Mouse (Mus musculus) hindbrain, embryonic 13.5 days (tissue): Measurements from ENCODE around the gene Srcin1. TPM values are rescaled to one million over a fixed set of nuclear protein-coding genes. Genes with fewer than 3 reads are reported as not detected.
A peak's percentile ranks its signal among the peaks of the same experiment; 100 is the strongest.

Source experiments
- ATAC-seq: fragments of 200-750 bp; cut with Nextera tagmentation; 2 replicates; pipeline ENCODE4 v1.8.0; 2017; ENCODE audit warnings: moderate TSS enrichment; ENCODE audit not compliant: low FRiP score
- H3K27ac ChIP-seq: fragments of 300-500 bp; sonication (generic); 2 replicates; pipeline ENCODE4 v1.5.1; 2015; ENCODE audit warnings: inconsistent platforms, mild to moderate bottlenecking, moderate library complexity
- H3K27me3 ChIP-seq: fragments of 300-500 bp; sonication (generic); 2 replicates; pipeline ENCODE4 v1.6.1; 2015; ENCODE audit warnings: mild to moderate bottlenecking, inconsistent platforms
- H3K36me3 ChIP-seq: fragments of 300-500 bp; sonication (generic); 2 replicates; pipeline ENCODE4 v1.6.1; 2015; ENCODE audit warnings: mild to moderate bottlenecking, inconsistent platforms
- H3K4me1 ChIP-seq: fragments of 300-500 bp; sonication (generic); replicated peaks from 2 replicates; pipeline ENCODE4 v1.6.1; 2015; ENCODE audit warnings: inconsistent platforms
- H3K4me2 ChIP-seq: fragments of 300-500 bp; sonication (generic); 2 replicates; pipeline ENCODE4 v1.6.1; 2015; ENCODE audit warnings: inconsistent platforms, mild to moderate bottlenecking, moderate library complexity
- H3K4me3 ChIP-seq: fragments of 300-500 bp; sonication (generic); 2 replicates; pipeline ENCODE4 v1.5.1; 2015; ENCODE audit warnings: mild to moderate bottlenecking, inconsistent platforms
- H3K9ac ChIP-seq: fragments of 300-500 bp; sonication (generic); 2 replicates; pipeline ENCODE4 v1.6.1; 2015; ENCODE audit warnings: mild to moderate bottlenecking, inconsistent platforms
- H3K9me3 ChIP-seq: fragments of 300-500 bp; sonication (generic); 2 replicates; pipeline ENCODE4 v1.6.1; 2016; ENCODE audit warnings: inconsistent platforms
- whole genome bisulfite sequencing: fragments of 180-500 bp; shearing (Covaris S2); methylation state at CpG from one replicate; pipeline ENCODE4 v1.1.7; 2015; 5-methylcytosine and 5-hydroxymethylcytosine counted together
- polyA plus RNA-seq: library from polyadenylated mRNA; unstranded; fragments of >200 nt; fragmentation: Nextera tagmentation; extraction: Ambion mirVana; gene quantifications from 2 replicates; pipeline ENCODE4 v1.2.1, GENCODE M21; 2015

Gene Srcin1
- polyA plus RNA-seq, 1 experiment from 2014 or later: 7.0 TPM

- Histone ChIP-seq H3K4me1 (peaks cover 71% of the 10 kb centered on the region), H3K4me3 (peak overlapping the region; percentile 82), H3K4me2 (peak overlapping the region; percentile 91), H3K27me3 (0 out of 2 replicates have a peak, but pooled peaks cover 16% of the 10 kb centered on the region), H3K36me3 (no peaks in the 10 kb centered on the region), H3K9ac (peak overlapping the region; percentile 97), H3K27ac (peak overlapping the region; percentile 97), H3K9me3 (no peaks in the 10 kb centered on the region)
- peak; percentile 52 for ATAC-seq
- under 1% methylated on average over 55 of the region's 62 CpGs for WGBS
Observed at GRCm38 (mm10) chr11:97575075-97575474, 911 bp downstream of the Srcin1 start.

GRCm38 (mm10) chr11:97574551-97575051 lies 1.4 kb downstream of the Srcin1 start:
- H3K36me3 ChIP-seq: no peaks in the 10 kb centered on the region
- 0 out of 2 replicates have a peak, but pooled peaks cover 16% of the 10 kb centered on the region for H3K27me3 ChIP-seq
- H3K9me3 ChIP-seq: no peaks in the 10 kb centered on the region
- H3K4me1 ChIP-seq: peaks cover 73% of the 10 kb centered on the region
- ATAC-seq: peak; percentile 36
- WGBS: 1% methylated on average over 37 of the region's 43 CpGs
- peak overlapping the region; percentile 82 for H3K4me3 ChIP-seq
- peak overlapping the region; percentile 97 for H3K27ac ChIP-seq
- peak overlapping the region; percentile 97 for H3K9ac ChIP-seq
- H3K4me2 ChIP-seq: peak overlapping the region; percentile 91

GRCm38 (mm10) chr11:97573891-97574550 lies 2.0 kb downstream of the Srcin1 start:
- 0% methylated on average over 15 of the region's 28 CpGs for WGBS
- peak overlapping the region; percentile 91 for H3K4me2 ChIP-seq
- peak overlapping the region; percentile 97 for H3K9ac ChIP-seq
- no peaks in the 10 kb centered on the region for H3K36me3 ChIP-seq
- H3K9me3 ChIP-seq: no peaks in the 10 kb centered on the region
- H3K27ac ChIP-seq: peak overlapping the region; percentile 97
- peak; percentile 32; the same call in 1 of the 2 replicates for ATAC-seq
- peak overlapping the region; percentile 82 for H3K4me3 ChIP-seq
- peaks cover 73% of the 10 kb centered on the region for H3K4me1 ChIP-seq
- H3K27me3 ChIP-seq: 0 out of 2 replicates have a peak, but pooled peaks cover 16% of the 10 kb centered on the region

GRCm38 (mm10) chr11:97572895-97573480 lies 3.0 kb downstream of the Srcin1 start:
- 22% methylated on average over 7 of the region's 7 CpGs for WGBS
- ATAC-seq: no peak
- peak overlapping the region; percentile 91 for H3K4me2 ChIP-seq
- peak overlapping the region; percentile 79 for H3K27ac ChIP-seq
- peaks cover 74% of the 10 kb centered on the region for H3K4me1 ChIP-seq
- peak overlapping the region; percentile 97 for H3K9ac ChIP-seq
- peak overlapping the region; percentile 82 for H3K4me3 ChIP-seq
- H3K36me3 ChIP-seq: no peaks in the 10 kb centered on the region
- no peaks in the 10 kb centered on the region for H3K9me3 ChIP-seq
- H3K27me3 ChIP-seq: 0 out of 2 replicates have a peak, but pooled peaks cover 10% of the 10 kb centered on the region

GRCm38 (mm10) chr11:97572089-97572345 lies 4.0 kb downstream of the Srcin1 start:
- Histone ChIP-seq H3K4me2 (peak overlapping the region; percentile 91), H3K27ac (peak overlapping the region; percentile 79), H3K4me1 (peaks cover 84% of the 10 kb centered on the region), H3K9me3 (no peaks in the 10 kb centered on the region), H3K36me3 (no peaks in the 10 kb centered on the region), H3K27me3 (0 out of 2 replicates have a peak, but pooled peaks cover 5% of the 10 kb centered on the region), H3K9ac (peak overlapping the region; percentile 97), H3K4me3 (peak overlapping the region; percentile 82)
- ATAC-seq: no peak
- WGBS: 38% methylated on average over 5 of the region's 5 CpGs

GRCm38 (mm10) chr11:97571266-97572088 lies 4.5 kb downstream of the Srcin1 start:
- H3K4me3 ChIP-seq: peak overlapping the region; percentile 82
- peak overlapping the region; percentile 91 for H3K4me2 ChIP-seq
- H3K27me3 ChIP-seq: 0 out of 2 replicates have a peak, but pooled peaks cover 2% of the 10 kb centered on the region
- H3K4me1 ChIP-seq: peaks cover 85% of the 10 kb centered on the region
- H3K27ac ChIP-seq: peak overlapping the region; percentile 79
- 13% methylated on average over 8 of the region's 8 CpGs for WGBS
- H3K36me3 ChIP-seq: no peaks in the 10 kb centered on the region
- no peak for ATAC-seq
- peak overlapping the region; percentile 97 for H3K9ac ChIP-seq
- no peaks in the 10 kb centered on the region for H3K9me3 ChIP-seq

- Histone ChIP-seq H3K9me3 (no peaks in the 10 kb centered on the region), H3K4me3 (no peak overlapping the region), H3K27me3 (0 out of 2 replicates have a peak, but pooled peaks cover 2% of the 10 kb centered on the region), H3K9ac (peak overlapping the region; percentile 97), H3K4me2 (peak overlapping the region; percentile 91), H3K36me3 (no peaks in the 10 kb centered on the region), H3K27ac (peak overlapping the region; percentile 79), H3K4me1 (peaks cover 86% of the 10 kb centered on the region)
- no peak for ATAC-seq
- 16% methylated on average over 8 of the region's 8 CpGs for WGBS
Observed at GRCm38 (mm10) chr11:97570493-97571137, 5.4 kb downstream of the Srcin1 start.

GRCm38 (mm10) chr11:97569806-97570205 lies 6.2 kb downstream of the Srcin1 start:
- no peak for ATAC-seq
- H3K4me3 ChIP-seq: no peak overlapping the region
- no peak overlapping the region for H3K4me2 ChIP-seq
- H3K36me3 ChIP-seq: no peaks in the 10 kb centered on the region
- peak overlapping the region; percentile 49; the same call in 1 of the 2 replicates for H3K9ac ChIP-seq
- no peaks in the 10 kb centered on the region for H3K9me3 ChIP-seq
- 0 out of 2 replicates have a peak, but pooled peaks cover 2% of the 10 kb centered on the region for H3K27me3 ChIP-seq
- peak overlapping the region; percentile 40; the same call in 1 of the 2 replicates for H3K27ac ChIP-seq
- WGBS: 41% methylated on average over 3 of the region's 3 CpGs
- peaks cover 94% of the 10 kb centered on the region for H3K4me1 ChIP-seq

GRCm38 (mm10) chr11:97569301-97569724 lies 6.7 kb downstream of the Srcin1 start:
- no peak for ATAC-seq
- no peaks in the 10 kb centered on the region for H3K36me3 ChIP-seq
- WGBS: 23% methylated on average over 5 of the region's 5 CpGs
- H3K9me3 ChIP-seq: no peaks in the 10 kb centered on the region
- peak overlapping the region; percentile 40; the same call in 1 of the 2 replicates for H3K27ac ChIP-seq
- peak overlapping the region; percentile 49; the same call in 1 of the 2 replicates for H3K9ac ChIP-seq
- peak overlapping the region; percentile 36; the same call in 1 of the 2 replicates for H3K4me2 ChIP-seq
- 0 out of 2 replicates have a peak, but pooled peaks cover 5% of the 10 kb centered on the region for H3K27me3 ChIP-seq
- no peak overlapping the region for H3K4me3 ChIP-seq
- H3K4me1 ChIP-seq: peaks cover 99% of the 10 kb centered on the region

GRCm38 (mm10) chr11:97568729-97569128 lies 7.3 kb downstream of the Srcin1 start:
- H3K27ac ChIP-seq: peak overlapping the region; percentile 40
- H3K4me1 ChIP-seq: peaks cover 100% of the 10 kb centered on the region
- no peaks in the 10 kb centered on the region for H3K9me3 ChIP-seq
- WGBS: 9% methylated on average over 8 of the region's 8 CpGs
- H3K36me3 ChIP-seq: no peaks in the 10 kb centered on the region
- 0 out of 2 replicates have a peak, but pooled peaks cover 5% of the 10 kb centered on the region for H3K27me3 ChIP-seq
- peak overlapping the region; percentile 55; the same call in 1 of the 2 replicates for H3K9ac ChIP-seq
- peak overlapping the region; percentile 36 for H3K4me2 ChIP-seq
- 0 out of 2 replicates have a peak overlapping the region, but pooled peaks have one; percentile 2 for H3K4me3 ChIP-seq
- ATAC-seq: peak; percentile 12; the same call in 1 of the 2 replicates

- Histone ChIP-seq H3K4me2 (peak overlapping the region; percentile 10; the same call in 1 of the 2 replicates), H3K27me3 (0 out of 2 replicates have a peak, but pooled peaks cover 5% of the 10 kb centered on the region), H3K9ac (no peak overlapping the region), H3K36me3 (no peaks in the 10 kb centered on the region), H3K4me3 (no peak overlapping the region), H3K27ac (no peak overlapping the region), H3K4me1 (peaks cover 100% of the 10 kb centered on the region), H3K9me3 (no peaks in the 10 kb centered on the region)
- no peak for ATAC-seq
- WGBS: 4% methylated on average over 11 of the region's 11 CpGs
Observed at GRCm38 (mm10) chr11:97567480-97567879, 8.5 kb downstream of the Srcin1 start.
